Mouse (Mus musculus): ENCODE measurements around the gene Tub.

Tub gene

DNA sequence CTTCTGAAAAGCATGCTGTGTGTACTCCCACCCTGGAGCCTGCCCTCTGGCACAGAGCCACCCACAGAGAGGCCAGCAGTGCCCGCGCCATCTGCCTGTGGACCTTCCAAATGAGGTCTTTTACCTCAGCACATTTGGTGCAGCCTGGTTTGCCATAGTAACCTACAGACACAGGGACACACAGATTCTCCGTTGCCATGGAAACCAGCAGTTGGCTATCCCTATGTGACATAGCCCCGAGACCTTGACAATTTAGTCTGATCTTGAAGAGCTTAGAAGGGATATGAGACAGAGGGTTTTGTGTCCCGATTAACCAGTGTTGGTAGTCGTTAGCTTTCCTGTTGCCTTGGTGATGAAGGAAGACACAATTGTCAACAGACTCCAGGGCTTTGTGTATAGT, 22.1 kb downstream of the Tub start:
- intact Hi-C loops (cut with DNase I) = no loop called here

GRCm38 (mm10) chr7:108985934-108986708, 36.0 kb downstream of the Tub start:
- intact Hi-C loops (cut with DNase I) = no loop called here

DNA sequence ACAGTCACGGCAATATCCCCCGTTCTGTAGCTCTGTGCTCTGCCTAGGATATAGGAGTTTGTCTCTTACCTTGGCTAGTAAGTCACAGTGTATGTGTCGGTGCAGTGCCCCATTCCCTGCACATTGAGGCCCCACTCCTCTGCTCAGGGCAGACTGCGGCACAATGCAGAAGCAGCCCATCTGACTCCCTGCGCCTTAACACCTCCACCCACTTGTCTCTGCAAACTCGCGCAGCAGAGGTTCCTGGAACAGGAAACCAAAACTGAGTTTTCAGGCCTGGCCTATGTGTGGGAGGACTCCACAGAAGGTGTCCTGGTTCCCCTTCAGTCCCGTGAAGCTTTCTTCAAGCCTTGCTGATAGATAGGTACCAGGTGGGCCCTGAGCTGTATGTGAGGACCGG, 41.1 kb downstream of the Tub start:
- intact Hi-C loops (cut with DNase I) = no loop called here

DNA sequence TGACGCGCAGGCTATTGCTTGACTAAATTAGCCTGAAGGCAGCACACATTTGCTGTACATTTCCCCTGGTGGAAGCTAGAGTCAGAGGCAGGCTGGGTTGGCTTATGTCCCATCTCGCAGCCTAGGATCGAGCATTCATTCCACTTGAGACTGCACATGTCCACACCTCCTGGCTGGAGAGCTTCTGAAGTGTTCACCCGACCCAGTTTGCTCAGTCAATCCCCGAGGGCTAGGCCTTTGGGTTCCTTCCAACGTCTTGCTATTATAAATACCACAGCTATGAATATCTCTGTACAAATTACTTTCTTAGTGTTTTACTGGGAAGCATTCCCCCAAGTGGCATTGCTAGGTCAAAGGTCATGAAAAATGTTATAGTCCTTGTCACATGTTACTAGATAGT, 43.1 kb downstream of the Tub start:
- intact Hi-C loops (cut with DNase I) = no loop called here

GRCm38 (mm10) chr7:108993881-108994291, 43.7 kb downstream of the Tub start:
- intact Hi-C loops (cut with DNase I) = no loop called here

GRCm38 (mm10) chr7:108996156-108996555, 46.0 kb downstream of the Tub start:
- intact Hi-C loops (cut with DNase I) = no loop called here

DNA sequence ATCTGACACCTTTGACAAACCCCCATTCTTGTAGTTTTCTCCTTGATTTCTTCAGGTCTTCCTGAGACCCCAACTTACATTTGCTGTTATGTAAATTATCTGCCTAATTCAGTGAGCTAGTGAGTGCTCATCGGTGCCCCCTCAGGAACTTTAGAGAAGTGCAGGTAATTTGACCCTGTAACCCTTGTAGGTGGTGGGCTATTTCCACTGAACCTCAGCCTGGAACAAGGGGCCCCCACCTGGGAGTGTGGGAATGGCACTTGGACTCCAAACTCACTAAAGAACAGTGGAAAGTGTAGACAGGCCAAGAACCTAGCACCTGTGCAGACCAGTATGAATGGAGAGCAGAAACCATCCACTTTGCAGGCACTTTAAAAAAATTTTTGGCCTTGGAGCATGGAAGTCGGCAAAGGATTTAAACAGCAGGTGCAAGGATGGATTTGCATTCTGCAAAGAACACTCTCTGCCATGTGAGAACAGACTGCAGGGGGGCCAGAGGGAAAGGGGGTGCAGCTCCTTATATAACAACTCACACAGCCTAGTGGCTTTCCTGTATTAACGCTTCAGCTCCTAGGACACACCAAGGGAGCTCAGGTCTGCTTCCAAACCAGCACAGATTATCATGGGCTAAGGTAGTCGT, 50.3 kb downstream of the Tub start:
- intact Hi-C loops (cut with DNase I) = no loop called here

GRCm38 (mm10) chr7:109001971-109002370, 51.8 kb downstream of the Tub start:
- intact Hi-C loops (cut with DNase I) = no loop called here

DNA sequence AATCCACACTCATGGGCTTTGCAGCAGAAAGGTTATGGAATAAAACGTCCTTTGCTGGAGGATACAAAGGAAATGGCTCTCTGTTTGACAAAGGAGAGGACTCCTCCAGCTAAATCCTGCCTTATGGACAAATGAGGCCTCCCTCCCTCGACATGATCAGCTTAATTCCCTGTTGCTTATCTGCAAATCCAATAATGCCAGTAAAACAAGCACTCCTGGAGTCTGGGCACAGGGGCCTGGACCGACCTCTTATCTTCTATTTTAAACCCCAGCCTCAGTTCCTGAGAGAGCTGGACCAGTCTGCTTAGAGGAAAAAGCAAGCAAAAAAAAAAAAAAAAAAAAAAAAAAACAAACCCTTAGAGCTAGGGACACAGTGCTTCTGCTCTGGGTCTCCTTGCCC, 53.5 kb downstream of the Tub start:
- intact Hi-C loops (cut with DNase I) = no loop called here

GRCm38 (mm10) chr7:109009260-109009659, 59.1 kb downstream of the Tub start:
- intact Hi-C loops (cut with DNase I) = no loop called here

DNA sequence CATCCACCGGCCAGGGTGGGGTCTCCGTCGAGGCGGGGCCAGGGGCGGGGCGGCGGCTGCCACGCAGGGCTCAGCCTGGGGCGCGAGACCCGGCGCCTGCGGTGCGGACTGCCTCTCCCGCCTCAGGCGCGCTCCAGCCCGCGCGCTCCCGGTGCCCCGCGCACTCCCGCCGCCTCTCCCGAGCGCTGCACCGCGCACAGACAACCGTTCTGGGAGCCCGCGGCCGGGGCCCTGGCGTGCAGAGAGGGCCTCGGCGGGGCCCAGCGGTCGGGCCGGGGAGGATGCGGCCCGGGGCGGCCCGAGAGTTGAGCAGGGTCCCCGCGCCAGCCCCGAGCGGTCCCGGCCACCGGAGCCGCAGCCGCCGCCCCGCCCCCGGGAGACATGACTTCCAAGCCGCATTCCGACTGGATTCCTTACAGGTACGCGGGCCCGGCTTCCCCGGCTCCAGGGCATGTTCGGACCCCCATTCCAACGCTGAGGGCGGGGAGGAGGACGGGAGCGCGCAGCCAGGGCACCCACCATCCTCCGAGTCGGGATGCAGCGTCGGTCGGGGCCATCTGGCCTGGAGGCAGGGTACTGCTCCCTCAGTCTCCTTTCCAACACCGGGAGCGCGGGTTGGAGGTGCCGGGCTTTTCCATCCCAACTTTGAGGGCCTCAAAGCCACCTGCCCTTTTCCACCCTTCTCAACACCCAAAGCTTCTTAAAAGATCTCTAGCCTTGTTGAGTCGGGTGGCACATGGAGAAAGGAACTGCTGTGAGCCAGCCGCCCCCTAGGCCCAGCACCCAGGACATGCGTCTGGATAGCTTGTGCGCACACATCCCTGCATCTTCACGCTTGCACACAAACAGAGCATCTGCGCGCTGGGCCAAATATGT, 60.8 kb downstream of the Tub start:
- intact Hi-C loops (cut with DNase I) = no loop called here

DNA sequence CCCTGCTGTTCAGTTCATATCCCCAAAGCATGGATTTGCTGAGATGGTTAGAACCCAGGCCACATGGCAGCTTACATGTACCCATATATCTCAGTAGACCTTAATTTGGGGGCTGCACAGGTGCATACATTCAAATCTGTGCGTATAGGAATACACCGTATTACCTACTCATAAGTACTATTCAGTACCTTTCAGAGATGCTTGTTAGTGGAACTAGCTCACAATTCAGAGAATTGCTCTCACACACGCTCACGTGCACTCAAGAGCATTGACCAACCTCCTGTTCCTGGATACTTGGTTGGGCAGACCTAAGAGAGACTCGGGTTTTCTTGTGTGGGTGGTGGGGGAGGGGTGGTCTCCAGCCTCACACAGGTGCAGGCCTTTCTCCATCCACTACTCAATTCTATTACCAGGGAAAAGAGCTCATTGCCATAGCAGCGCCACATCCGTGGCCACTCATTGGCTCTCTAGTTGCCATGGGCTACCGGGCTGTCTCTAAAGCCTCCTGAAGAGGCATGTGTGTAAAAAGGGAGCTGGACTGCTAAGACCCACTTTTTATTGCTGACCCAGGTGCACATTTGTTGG, 61.5 kb downstream of the Tub start:
- intact Hi-C loops (cut with DNase I) = no loop called here

- intact Hi-C loops (cut with DNase I) = no loop called here
Measured at GRCm38 (mm10) chr7:109012575-109012974, 62.4 kb downstream of the Tub start.

- intact Hi-C loops (cut with DNase I) = no loop called here
Measured at GRCm38 (mm10) chr7:109012998-109013625, 63.0 kb downstream of the Tub start.

DNA sequence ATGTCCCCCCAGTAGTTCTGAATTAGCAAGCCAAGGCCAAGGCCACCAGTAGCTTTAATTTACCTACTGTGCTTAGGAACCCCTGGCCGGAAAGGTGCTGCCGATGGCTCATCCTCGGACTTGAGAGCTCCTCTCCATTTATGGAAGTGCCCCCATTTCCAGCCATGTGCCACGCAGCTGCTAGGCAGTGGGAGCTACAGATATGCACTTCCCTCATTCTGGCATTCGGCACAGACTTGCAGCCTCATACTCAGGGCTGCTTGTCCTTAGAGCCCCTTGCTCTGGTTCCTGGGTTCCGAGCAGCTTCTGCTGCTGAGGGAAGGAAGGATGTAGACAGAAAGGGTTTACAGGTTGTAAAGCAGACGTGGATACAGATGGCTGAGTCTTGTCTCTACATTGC, 64.7 kb downstream of the Tub start:
- intact Hi-C loops (cut with DNase I) = no loop called here

DNA sequence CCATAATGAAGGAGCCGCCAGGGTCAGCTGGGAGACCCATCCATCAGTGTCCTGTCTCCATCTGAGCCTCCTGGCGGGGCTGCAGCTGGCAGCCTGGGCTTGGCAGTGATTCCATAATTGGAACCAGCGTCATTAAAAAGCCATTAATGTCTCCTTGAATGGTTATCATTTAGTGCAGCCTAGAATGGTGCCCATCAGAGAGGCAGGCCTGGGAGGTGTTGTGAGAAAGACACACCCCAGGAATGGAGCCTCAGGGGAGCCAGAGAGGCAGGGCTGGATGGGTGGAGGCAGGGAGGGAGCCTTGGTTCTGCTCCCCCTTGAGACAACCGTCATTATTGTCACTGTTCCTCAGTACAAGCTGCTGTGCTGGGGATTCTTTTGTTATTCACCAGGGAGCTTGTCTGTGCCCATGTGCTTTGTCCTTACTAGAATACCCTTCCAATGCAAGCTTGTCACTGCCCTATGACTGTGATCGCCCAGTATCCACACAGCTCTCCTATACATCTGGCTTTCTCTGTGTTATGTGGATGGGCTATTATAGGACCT, 66.3 kb downstream of the Tub start:
- intact Hi-C loops (cut with DNase I) = no loop called here

DNA sequence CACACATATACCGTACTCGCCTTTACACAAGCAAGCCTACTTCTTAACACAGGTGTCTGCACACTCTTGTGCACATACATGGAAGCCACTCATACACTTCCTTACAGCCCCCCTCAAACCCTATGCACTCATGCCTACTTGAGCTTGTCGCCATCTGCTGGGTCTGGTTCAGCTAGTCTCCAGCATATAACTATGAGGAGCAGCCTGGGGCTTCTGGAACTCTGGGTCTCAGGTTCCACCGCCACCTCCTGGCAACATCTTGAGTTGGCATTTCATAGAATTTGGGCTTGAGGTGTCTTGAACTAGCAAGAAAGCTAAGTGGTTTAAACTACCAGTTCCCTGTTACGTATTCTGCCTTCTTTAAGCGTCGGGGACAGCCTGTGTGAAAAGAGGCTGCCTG, 69.1 kb downstream of the Tub start:
- intact Hi-C loops (cut with DNase I) = no loop called here

DNA sequence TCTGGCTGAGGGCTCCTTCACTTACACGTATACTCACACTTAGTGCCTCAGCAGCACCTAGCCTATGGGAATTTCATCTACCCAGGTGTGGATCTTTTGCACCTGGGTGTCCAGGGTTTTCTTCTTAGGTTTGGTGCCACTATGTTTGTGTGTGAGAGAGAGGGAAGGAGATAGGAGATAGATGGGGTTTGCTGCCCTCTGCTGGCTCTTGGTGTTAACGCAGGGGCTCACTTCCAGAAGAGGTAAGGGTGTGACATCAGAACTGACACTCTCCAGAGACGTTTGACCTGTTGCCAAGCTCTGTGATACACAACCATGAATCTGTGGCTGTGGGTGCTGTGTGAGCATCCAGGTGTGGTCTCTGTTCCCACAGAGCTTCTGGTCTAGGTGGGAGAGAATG, 71.3 kb downstream of the Tub start:
- intact Hi-C loops (cut with DNase I) = loop anchor here (1.0 kb wide), 1 partner anchor 54 kb away; no protein-coding TSS in a partner anchor

DNA sequence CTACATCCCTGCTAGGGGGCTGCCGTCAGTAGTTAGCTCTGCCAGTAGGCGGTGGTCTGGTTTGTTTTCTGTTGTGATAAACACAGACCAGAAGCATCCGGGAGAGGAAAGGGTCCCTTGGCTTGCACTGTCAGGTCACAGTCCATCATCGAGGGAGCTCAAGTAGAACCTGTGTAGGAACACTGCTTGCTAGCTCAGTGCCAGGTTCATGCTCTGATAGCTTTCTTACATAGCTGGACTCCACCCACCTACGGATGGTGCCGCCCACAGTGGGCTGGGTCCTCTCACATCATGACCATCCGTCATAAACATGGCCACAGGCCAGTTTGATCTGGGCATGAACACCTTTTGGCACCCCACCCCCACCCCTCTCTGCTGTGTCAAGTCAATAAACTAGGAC, 75.6 kb downstream of the Tub start:
- intact Hi-C loops (cut with DNase I) = no loop called here

GRCm38 (mm10) chr7:109026976-109027375, 76.8 kb downstream of the Tub start:
- intact Hi-C loops (cut with DNase I) = no loop called here

DNA sequence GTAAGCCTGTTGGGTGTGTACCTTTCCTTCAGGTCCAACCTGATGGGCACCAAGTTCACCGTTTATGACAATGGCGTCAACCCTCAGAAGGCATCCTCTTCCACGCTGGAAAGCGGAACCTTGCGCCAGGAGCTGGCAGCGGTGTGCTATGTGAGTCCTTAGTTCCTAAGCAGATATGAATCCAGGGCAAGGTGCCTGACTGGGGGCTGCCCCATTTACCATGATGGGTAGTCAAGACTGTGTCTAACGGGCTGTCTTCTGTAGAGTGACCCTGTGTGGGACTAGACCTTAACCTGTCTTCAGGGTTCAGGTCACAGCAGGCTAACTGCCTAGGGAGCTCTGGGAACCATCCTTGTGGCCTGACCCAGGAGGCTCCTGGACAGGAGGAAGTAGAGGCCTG, 77.6 kb downstream of the Tub start:
- intact Hi-C loops (cut with DNase I) = loop anchor here (2.0 kb wide), 1 partner anchor 213 kb away; no protein-coding TSS in a partner anchor
